Mouse (Mus musculus): ENCODE data around the gene Snap25. TPM values are rescaled to one million over a fixed set of nuclear protein-coding genes. Genes with fewer than 3 reads are reported as not detected.
A peak's percentile ranks its signal among the peaks of the same experiment; 100 is the strongest.

Gene Snap25
- polyA plus RNA-seq, 1 experiment from 2014 or later: 26.1 TPM

GRCm38 (mm10) chr2:136720235-136720634, 7.0 kb downstream of the Snap25 start:
- H3K27ac ChIP-seq (replicated peaks; ENCODE audit: low read depth, low read length): no peak overlapping the region
- no peak for ATAC-seq (replicated peaks; ENCODE audit: insufficient number of reproducible peaks, low FRiP score, low TSS enrichment, low read depth)
- no peaks in the 10 kb centered on the region for H3K27me3 ChIP-seq (ENCODE audit: control insufficient read depth, insufficient read depth, low read length)
- H3K9me3 ChIP-seq (replicated peaks; ENCODE audit: control insufficient read depth, low read length): no peaks in the 10 kb centered on the region
- 28% methylated on average over 4 of the region's 4 CpGs for WGBS
- H3K9ac ChIP-seq (replicated peaks; ENCODE audit: low read length): no peak overlapping the region
- no peak overlapping the region for H3K4me2 ChIP-seq (ENCODE audit: low read depth, low read length)
- no peak overlapping the region for H3K4me3 ChIP-seq (ENCODE audit: low read depth, low read length)
- H3K36me3 ChIP-seq (replicated peaks; ENCODE audit: control insufficient read depth, insufficient read depth, low read depth, low read length): no peaks in the 10 kb centered on the region
- DNase-seq (ENCODE audit: low spot score): peak; percentile 35
- H3K4me1 ChIP-seq (ENCODE audit: control insufficient read depth, insufficient read depth, low read length): no peaks in the 10 kb centered on the region

GRCm38 (mm10) chr2:136738260-136738659, 25.0 kb downstream of the Snap25 start:
- 74% methylated on average over 2 of the region's 2 CpGs for WGBS
- no peaks in the 10 kb centered on the region for H3K27me3 ChIP-seq (ENCODE audit: control insufficient read depth, insufficient read depth, low read length)
- H3K27ac ChIP-seq (replicated peaks; ENCODE audit: low read depth, low read length): no peak overlapping the region
- H3K9ac ChIP-seq (replicated peaks; ENCODE audit: low read length): no peak overlapping the region
- H3K36me3 ChIP-seq (replicated peaks; ENCODE audit: control insufficient read depth, insufficient read depth, low read depth, low read length): no peaks in the 10 kb centered on the region
- DNase-seq (ENCODE audit: low spot score) (no peak), ATAC-seq (replicated peaks; ENCODE audit: insufficient number of reproducible peaks, low FRiP score, low TSS enrichment, low read depth) (no peak)
- no peaks in the 10 kb centered on the region for H3K4me1 ChIP-seq (ENCODE audit: control insufficient read depth, insufficient read depth, low read length)
- no peaks in the 10 kb centered on the region for H3K9me3 ChIP-seq (replicated peaks; ENCODE audit: control insufficient read depth, low read length)
- no peak overlapping the region for H3K4me3 ChIP-seq (ENCODE audit: low read depth, low read length)
- no peak overlapping the region for H3K4me2 ChIP-seq (ENCODE audit: low read depth, low read length)

GRCm38 (mm10) chr2:136742230-136742629, 29.0 kb downstream of the Snap25 start:
- H3K9me3 ChIP-seq (replicated peaks; ENCODE audit: control insufficient read depth, low read length): no peaks in the 10 kb centered on the region
- ATAC-seq (replicated peaks; ENCODE audit: insufficient number of reproducible peaks, low FRiP score, low TSS enrichment, low read depth): no peak

GRCm38 (mm10) chr2:136744683-136745326, 31.6 kb downstream of the Snap25 start:
- Histone ChIP-seq H3K36me3 (replicated peaks; ENCODE audit: control insufficient read depth, insufficient read depth, low read depth, low read length) (no peaks in the 10 kb centered on the region), H3K4me3 (ENCODE audit: low read depth, low read length) (no peak overlapping the region), H3K9me3 (replicated peaks; ENCODE audit: control insufficient read depth, low read length) (no peaks in the 10 kb centered on the region), H3K27ac (replicated peaks; ENCODE audit: low read depth, low read length) (no peak overlapping the region), H3K4me2 (ENCODE audit: low read depth, low read length) (no peak overlapping the region), H3K4me1 (ENCODE audit: control insufficient read depth, insufficient read depth, low read length) (no peaks in the 10 kb centered on the region), H3K9ac (replicated peaks; ENCODE audit: low read length) (no peak overlapping the region), H3K27me3 (ENCODE audit: control insufficient read depth, insufficient read depth, low read length) (no peaks in the 10 kb centered on the region)
- DNase-seq (ENCODE audit: low spot score): no peak
- ATAC-seq (replicated peaks; ENCODE audit: insufficient number of reproducible peaks, low FRiP score, low TSS enrichment, low read depth): no peak
- 85% methylated on average over 2 of the region's 2 CpGs for WGBS

More at GRCm38 (mm10) chr2:136742230-136742629, 29.0 kb downstream of the Snap25 start:
- Histone ChIP-seq H3K4me2 (ENCODE audit: low read depth, low read length) (no peak overlapping the region), H3K27me3 (ENCODE audit: control insufficient read depth, insufficient read depth, low read length) (no peaks in the 10 kb centered on the region), H3K9ac (replicated peaks; ENCODE audit: low read length) (no peak overlapping the region), H3K4me3 (ENCODE audit: low read depth, low read length) (no peak overlapping the region), H3K4me1 (ENCODE audit: control insufficient read depth, insufficient read depth, low read length) (no peaks in the 10 kb centered on the region), H3K36me3 (replicated peaks; ENCODE audit: control insufficient read depth, insufficient read depth, low read depth, low read length) (no peaks in the 10 kb centered on the region), H3K27ac (replicated peaks; ENCODE audit: low read depth, low read length) (no peak overlapping the region)
- WGBS: 87% methylated on average over 2 of the region's 2 CpGs
- DNase-seq (ENCODE audit: low spot score): no peak

- Histone ChIP-seq H3K27me3 (ENCODE audit: control insufficient read depth, insufficient read depth, low read length) (no peaks in the 10 kb centered on the region), H3K4me1 (ENCODE audit: control insufficient read depth, insufficient read depth, low read length) (no peaks in the 10 kb centered on the region), H3K4me3 (ENCODE audit: low read depth, low read length) (no peak overlapping the region), H3K9me3 (replicated peaks; ENCODE audit: control insufficient read depth, low read length) (no peaks in the 10 kb centered on the region), H3K36me3 (replicated peaks; ENCODE audit: control insufficient read depth, insufficient read depth, low read depth, low read length) (no peaks in the 10 kb centered on the region), H3K9ac (replicated peaks; ENCODE audit: low read length) (no peak overlapping the region), H3K4me2 (ENCODE audit: low read depth, low read length) (no peak overlapping the region), H3K27ac (replicated peaks; ENCODE audit: low read depth, low read length) (no peak overlapping the region)
- WGBS: 70% methylated on average over 7 of the region's 7 CpGs
- no peak for DNase-seq (ENCODE audit: low spot score)
- ATAC-seq (replicated peaks; ENCODE audit: insufficient number of reproducible peaks, low FRiP score, low TSS enrichment, low read depth): no peak
Observed at GRCm38 (mm10) chr2:136745327-136745994, 32.2 kb downstream of the Snap25 start.

- DNase-seq (ENCODE audit: low spot score) (no peak), ATAC-seq (replicated peaks; ENCODE audit: insufficient number of reproducible peaks, low FRiP score, low TSS enrichment, low read depth) (no peak)
- WGBS: 28% methylated on average over 3 of the region's 3 CpGs
Observed at GRCm38 (mm10) chr2:136753682-136754081, 40.4 kb downstream of the Snap25 start.

GRCm38 (mm10) chr2:136758809-136759551, 45.7 kb downstream of the Snap25 start:
- no peaks in the 10 kb centered on the region for H3K9me3 ChIP-seq (replicated peaks; ENCODE audit: control insufficient read depth, low read length)
- 85% methylated on average over 5 of the region's 5 CpGs for whole genome bisulfite sequencing
- no peaks in the 10 kb centered on the region for H3K4me1 ChIP-seq (ENCODE audit: control insufficient read depth, insufficient read depth, low read length)
- ATAC-seq (replicated peaks; ENCODE audit: insufficient number of reproducible peaks, low FRiP score, low TSS enrichment, low read depth) (no peak), DNase-seq (ENCODE audit: low spot score) (no peak)
- H3K9ac ChIP-seq (replicated peaks; ENCODE audit: low read length): no peak overlapping the region
- no peaks in the 10 kb centered on the region for H3K36me3 ChIP-seq (replicated peaks; ENCODE audit: control insufficient read depth, insufficient read depth, low read depth, low read length)
- no peak overlapping the region for H3K4me2 ChIP-seq (ENCODE audit: low read depth, low read length)
- H3K27ac ChIP-seq (replicated peaks; ENCODE audit: low read depth, low read length): no peak overlapping the region
- H3K27me3 ChIP-seq (ENCODE audit: control insufficient read depth, insufficient read depth, low read length): no peaks in the 10 kb centered on the region
- no peak overlapping the region for H3K4me3 ChIP-seq (ENCODE audit: low read depth, low read length)

More at GRCm38 (mm10) chr2:136753682-136754081, 40.4 kb downstream of the Snap25 start:
- Histone ChIP-seq H3K9me3 (replicated peaks; ENCODE audit: control insufficient read depth, low read length) (no peaks in the 10 kb centered on the region), H3K27me3 (ENCODE audit: control insufficient read depth, insufficient read depth, low read length) (no peaks in the 10 kb centered on the region), H3K27ac (replicated peaks; ENCODE audit: low read depth, low read length) (no peak overlapping the region), H3K36me3 (replicated peaks; ENCODE audit: control insufficient read depth, insufficient read depth, low read depth, low read length) (no peaks in the 10 kb centered on the region), H3K4me2 (ENCODE audit: low read depth, low read length) (no peak overlapping the region), H3K4me3 (ENCODE audit: low read depth, low read length) (no peak overlapping the region), H3K4me1 (ENCODE audit: control insufficient read depth, insufficient read depth, low read length) (no peaks in the 10 kb centered on the region), H3K9ac (replicated peaks; ENCODE audit: low read length) (no peak overlapping the region)

- no peak overlapping the region for H3K27ac ChIP-seq (replicated peaks; ENCODE audit: low read depth, low read length)
- H3K9me3 ChIP-seq (replicated peaks; ENCODE audit: control insufficient read depth, low read length): no peaks in the 10 kb centered on the region
- WGBS: 78% methylated on average over 2 of the region's 2 CpGs
- H3K4me3 ChIP-seq (ENCODE audit: low read depth, low read length): no peak overlapping the region
- DNase-seq (ENCODE audit: low spot score) (no peak), ATAC-seq (replicated peaks; ENCODE audit: insufficient number of reproducible peaks, low FRiP score, low TSS enrichment, low read depth) (no peak)
- H3K4me1 ChIP-seq (ENCODE audit: control insufficient read depth, insufficient read depth, low read length): no peaks in the 10 kb centered on the region
- no peaks in the 10 kb centered on the region for H3K36me3 ChIP-seq (replicated peaks; ENCODE audit: control insufficient read depth, insufficient read depth, low read depth, low read length)
- H3K27me3 ChIP-seq (ENCODE audit: control insufficient read depth, insufficient read depth, low read length): no peaks in the 10 kb centered on the region
- H3K9ac ChIP-seq (replicated peaks; ENCODE audit: low read length): no peak overlapping the region
- H3K4me2 ChIP-seq (ENCODE audit: low read depth, low read length): no peak overlapping the region
Observed at GRCm38 (mm10) chr2:136778156-136778555, 64.9 kb downstream of the Snap25 start.
